Mouse (Mus musculus): ENCODE results near the gene Pcsk2. TPM values are rescaled to one million over a fixed set of nuclear protein-coding genes. Genes with fewer than 3 reads are reported as not detected.

Gene Pcsk2
- polyA plus RNA-seq, 1 experiment from 2014 or later = 4.5 TPM

GRCm38 (mm10) chr2:143862484-143863231 is 316.7 kb downstream of the Pcsk2 start, which contains the start of gene Bfsp1:
Bfsp1 (minus strand) TSS chr2:143863173.
- H3K4me1 ChIP-seq (replicated peaks; ENCODE audit: control insufficient read depth, insufficient read depth, low read length) = no peaks in the 10 kb centered on the region
- WGBS = 3% methylated on average over 84 of the region's 86 CpGs
- H3K9me3 ChIP-seq (ENCODE audit: control insufficient read depth, low read length) = no peaks in the 10 kb centered on the region
- ATAC-seq (ENCODE audit: low FRiP score) (peak; percentile 85), DNase-seq (ENCODE audit: low spot score) (peak; percentile 76)
- H3K27ac ChIP-seq (ENCODE audit: low read depth, low read length) = peak within 1 kb of the TSS; percentile 17; the same call in 1 of the 2 replicates
- H3K9ac ChIP-seq (ENCODE audit: low read depth, low read length) = peak within 1 kb of the TSS; percentile 81
- peaks cover 4% of the 10 kb centered on the region; the same call in 1 of the 2 replicates for H3K27me3 ChIP-seq (ENCODE audit: control insufficient read depth, insufficient read depth, low read length)
- no peaks in the 10 kb centered on the region for H3K36me3 ChIP-seq (ENCODE audit: control insufficient read depth, insufficient read depth, low read length)
- peak within 1 kb of the TSS; percentile 38 for H3K4me3 ChIP-seq (ENCODE audit: low read depth, low read length)
- peak within 1 kb of the TSS; percentile 73 for H3K4me2 ChIP-seq (replicated peaks; ENCODE audit: low read depth, low read length)

- ATAC-seq (ENCODE audit: low FRiP score) (no peak), DNase-seq (ENCODE audit: low spot score) (no peak)
- Histone ChIP-seq H3K4me2 (replicated peaks; ENCODE audit: low read depth, low read length) (no peak overlapping the region), H3K4me1 (replicated peaks; ENCODE audit: control insufficient read depth, insufficient read depth, low read length) (no peaks in the 10 kb centered on the region), H3K9ac (ENCODE audit: low read depth, low read length) (no peak overlapping the region), H3K27ac (ENCODE audit: low read depth, low read length) (no peak overlapping the region), H3K9me3 (ENCODE audit: control insufficient read depth, low read length) (no peaks in the 10 kb centered on the region), H3K27me3 (ENCODE audit: control insufficient read depth, insufficient read depth, low read length) (peaks cover 4% of the 10 kb centered on the region; the same call in 1 of the 2 replicates), H3K36me3 (ENCODE audit: control insufficient read depth, insufficient read depth, low read length) (no peaks in the 10 kb centered on the region), H3K4me3 (ENCODE audit: low read depth, low read length) (no peak overlapping the region)
- 75% methylated on average over 8 of the region's 8 CpGs for whole genome bisulfite sequencing
Measured at GRCm38 (mm10) chr2:143864600-143864999, 318.6 kb downstream of the Pcsk2 start.
